Mouse (Mus musculus) liver, embryonic 14.5 days (tissue): ENCODE data around the gene Bfsp1. TPM values are rescaled to one million over a fixed set of nuclear protein-coding genes. Genes with fewer than 3 reads are reported as not detected.

Source experiments
- ATAC-seq: fragments of 200-750 bp; cut with Nextera tagmentation; 2 replicates; pipeline ENCODE4 v1.8.0; 2017; ENCODE audit warnings: moderate number of reproducible peaks, mild to moderate bottlenecking, moderate library complexity; ENCODE audit not compliant: insufficient read depth
- DNase-seq, 3 experiments: peaks; one replicate each; pipeline ENCODE4 v3.0.0-alpha.2; 2012 to 2013; ENCODE audit warnings: low read depth in 3 of 3, low spot score in 3 of 3
- H3K27ac ChIP-seq: fragments of 300-500 bp; sonication (generic); 2 replicates; pipeline ENCODE4 v1.5.1; 2014; ENCODE audit warnings: moderate library complexity, mild to moderate bottlenecking, control low read depth, inconsistent platforms
- H3K27me3 ChIP-seq: fragments of 300-500 bp; sonication (generic); 2 replicates; pipeline ENCODE4 v1.6.1; 2014; ENCODE audit warnings: mild to moderate bottlenecking, low read length, moderate library complexity; ENCODE audit not compliant: control insufficient read depth, insufficient read depth
- H3K36me3 ChIP-seq: fragments of 300-500 bp; sonication (generic); replicated peaks from 2 replicates; pipeline ENCODE4 v1.6.1; 2014; ENCODE audit warnings: low read depth; ENCODE audit not compliant: control insufficient read depth, insufficient read depth
- H3K4me1 ChIP-seq, 2 experiments: fragments of 200-500 bp in 1 of 2; fragments of 300-500 bp in 1 of 2; sonication (generic) in 1 of 2; replicated peaks; 2 replicates each; pipeline ENCODE4 v1.6.1; 2012 to 2014; ENCODE audit warnings: antibody characterized with exemption in 1 of 2, inconsistent platforms in 1 of 2, low read length in 1 of 2; ENCODE audit not compliant: control insufficient read depth in 2 of 2, insufficient read depth in 2 of 2
- H3K4me2 ChIP-seq: fragments of 300-500 bp; sonication (generic); 2 replicates; pipeline ENCODE4 v1.6.1; 2014; ENCODE audit warnings: low read depth, mild to moderate bottlenecking, control low read depth, moderate library complexity
- H3K4me3 ChIP-seq, 2 experiments: fragments of 200-500 bp in 1 of 2; fragments of 300-500 bp in 1 of 2; sonication (generic) in 1 of 2; 2 replicates each; pipeline ENCODE4 v1.5.1; 2012 to 2014; ENCODE audit warnings: low read depth in 2 of 2, low read length in 2 of 2, mild to moderate bottlenecking in 2 of 2, control low read depth in 1 of 2, inconsistent platforms in 1 of 2, moderate library complexity in 1 of 2; ENCODE audit not compliant: insufficient read depth in 1 of 2
- H3K9ac ChIP-seq: fragments of 300-500 bp; sonication (generic); replicated peaks from 2 replicates; pipeline ENCODE4 v1.6.1; 2014; ENCODE audit warnings: mild to moderate bottlenecking, control low read depth, moderate library complexity
- H3K9me3 ChIP-seq: fragments of 300-500 bp; sonication (generic); 2 replicates; pipeline ENCODE4 v1.6.1; 2016; ENCODE audit warnings: low read length, mixed read lengths; ENCODE audit not compliant: control insufficient read depth
- CTCF ChIP-seq: IDR thresholded peaks from 2 replicates; pipeline ENCODE4 v1.5.1; 2016; ENCODE audit warnings: antibody characterized with exemption, low read depth, control low read depth
- EP300 ChIP-seq: IDR thresholded peaks from 2 replicates; pipeline ENCODE4 v1.6.1; 2016; ENCODE audit warnings: antibody characterized with exemption, low read depth
- WGBS: fragments of 180-500 bp; shearing (Covaris S2); extraction: QIAGEN DNeasy Blood & Tissue Kit; methylation state at CpG from one replicate; pipeline ENCODE4 v1.1.7; 2014; ENCODE audit not compliant: insufficient replicate concordance; 5-methylcytosine and 5-hydroxymethylcytosine counted together
- polyA plus RNA-seq, 2 experiments: library from polyadenylated mRNA; depleted of rRNA in 1 of 2; stranded (reverse) in 1 of 2; unstranded in 1 of 2; fragments of >200 nt; fragmentation: Nextera tagmentation in 1 of 2; extraction: Ambion mirVana in 1 of 2; gene quantifications; 2 replicates each; pipeline versions ENCODE4 v1.2.1 to v1.2.3; 2012 to 2014

Gene Bfsp1
- polyA plus RNA-seq, 2 experiments = 0.13 to 0.22 TPM

DNA sequence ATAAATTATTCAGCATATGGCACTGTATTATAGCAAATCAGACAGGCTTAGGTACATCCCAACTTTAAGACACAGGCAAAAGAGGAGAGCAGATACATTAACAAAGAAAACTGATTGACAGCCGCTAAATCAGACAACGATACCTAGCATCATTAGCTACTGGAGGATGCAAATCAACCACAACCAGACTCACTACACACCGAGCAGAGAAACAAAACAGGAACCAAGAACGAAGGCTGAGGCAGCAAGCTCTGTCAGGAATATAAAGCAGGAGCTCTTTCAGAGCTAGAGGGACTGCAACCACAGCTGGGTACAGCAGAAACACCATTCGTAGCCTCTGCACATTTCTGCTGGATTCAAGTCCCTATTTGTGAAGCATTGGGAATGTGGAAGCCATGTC, 18.2 kb downstream of the Bfsp1 start:
- Histone ChIP-seq H3K27ac (no peak overlapping the region), H3K9me3 (no peaks in the 10 kb centered on the region), H3K27me3 (no peaks in the 10 kb centered on the region), H3K9ac (no peak overlapping the region), H3K4me3 (no peak overlapping the region), H3K4me2 (no peak overlapping the region), H3K4me1 (no peaks in the 10 kb centered on the region), H3K36me3 (no peaks in the 10 kb centered on the region)
- WGBS = 47% methylated on average over 5 of the region's 5 CpGs
- no peak for ATAC-seq
- DNase-seq = no peak
- no peak for TF ChIP-seq EP300
- no peak for TF ChIP-seq CTCF

DNA sequence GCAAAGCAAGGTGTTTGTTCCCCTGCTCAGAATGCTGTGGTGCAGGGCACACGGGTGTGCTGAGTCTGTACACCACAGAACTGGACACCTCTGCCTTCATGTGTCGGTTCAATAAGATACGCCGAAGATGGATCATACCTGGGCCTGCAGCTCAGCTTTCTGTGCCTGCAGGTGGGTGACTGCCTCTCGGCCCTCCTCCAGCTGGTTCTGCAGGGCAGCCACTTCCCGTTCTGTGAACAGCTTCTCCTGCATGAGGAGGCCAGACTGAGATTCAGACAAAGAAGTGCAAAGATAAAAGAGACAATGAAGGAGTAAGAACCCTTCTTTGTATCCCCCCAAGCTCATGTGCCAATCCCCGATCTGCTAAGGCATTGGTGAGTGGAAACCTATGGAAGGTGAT, 21.4 kb downstream of the Bfsp1 start:
- peaks cover 0 to 4% of the 10 kb centered on the region in 2 experiments; a peak in 2 of 4 replicates for H3K4me1 ChIP-seq
- no peaks in the 10 kb centered on the region for H3K36me3 ChIP-seq
- no peaks in the 10 kb centered on the region for H3K9me3 ChIP-seq
- H3K9ac ChIP-seq = no peak overlapping the region
- DNase-seq = no peak
- H3K4me3 ChIP-seq = no peak overlapping the region
- no peaks in the 10 kb centered on the region for H3K27me3 ChIP-seq
- no peak overlapping the region for H3K27ac ChIP-seq
- 59% methylated on average over 7 of the region's 7 CpGs for WGBS
- TF ChIP-seq CTCF (no peak), EP300 (no peak)
- ATAC-seq = no peak
- H3K4me2 ChIP-seq = no peak overlapping the region

DNA sequence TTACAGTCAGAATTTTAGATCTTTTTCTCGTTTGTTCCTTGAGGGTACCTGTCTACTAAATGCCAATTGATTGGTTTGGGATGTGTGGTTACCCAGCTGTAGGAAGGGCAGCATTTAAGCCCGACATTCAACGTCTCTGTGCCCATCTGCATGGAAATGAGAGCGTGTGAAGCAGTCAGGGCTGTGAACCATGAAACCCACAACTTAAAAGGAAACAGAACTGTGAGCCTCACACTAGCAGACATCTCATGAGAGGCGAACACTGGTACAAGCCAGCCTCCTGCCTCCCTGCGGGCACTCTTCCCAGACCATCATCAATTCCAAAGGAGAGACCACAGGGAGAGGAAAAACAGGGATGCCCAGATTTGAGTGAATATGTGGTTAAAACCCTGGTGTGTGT, 22.1 kb downstream of the Bfsp1 start:
- no peak overlapping the region for H3K4me2 ChIP-seq
- DNase-seq = no peak
- TF ChIP-seq EP300 (no peak), CTCF (no peak)
- H3K4me1 ChIP-seq = peaks cover 0 to 4% of the 10 kb centered on the region in 2 experiments; a peak in 2 of 4 replicates
- WGBS = 70% methylated on average over 6 of the region's 6 CpGs
- H3K4me3 ChIP-seq = no peak overlapping the region
- H3K36me3 ChIP-seq = no peaks in the 10 kb centered on the region
- H3K27ac ChIP-seq = no peak overlapping the region
- H3K9me3 ChIP-seq = no peaks in the 10 kb centered on the region
- no peak overlapping the region for H3K9ac ChIP-seq
- no peak for ATAC-seq
- no peaks in the 10 kb centered on the region for H3K27me3 ChIP-seq

DNA sequence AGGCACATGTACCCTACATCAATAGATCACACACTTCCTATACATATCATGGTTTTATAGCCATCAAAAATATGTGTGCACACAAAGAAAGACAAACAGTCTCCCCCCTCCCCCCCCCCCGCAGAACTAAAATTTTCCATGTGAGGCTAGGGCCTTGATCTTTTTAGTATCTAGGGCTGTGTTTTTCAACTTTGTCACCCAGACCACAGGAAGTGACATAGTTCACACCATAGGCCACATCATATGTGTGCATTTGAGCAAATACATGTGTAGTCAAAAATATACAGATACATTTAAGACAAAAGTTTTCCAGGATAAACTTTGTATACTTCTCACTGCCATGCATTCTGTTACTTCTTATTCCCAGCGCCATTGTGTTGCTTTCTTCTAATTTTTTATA, 23.5 kb downstream of the Bfsp1 start:
- Histone ChIP-seq H3K36me3 (no peaks in the 10 kb centered on the region), H3K27ac (no peak overlapping the region), H3K4me3 (no peak overlapping the region), H3K4me1 (peaks cover 0 to 4% of the 10 kb centered on the region in 2 experiments; a peak in 2 of 4 replicates), H3K9ac (no peak overlapping the region), H3K9me3 (no peaks in the 10 kb centered on the region), H3K4me2 (no peak overlapping the region), H3K27me3 (no peaks in the 10 kb centered on the region)
- ATAC-seq (no peak), DNase-seq (no peak)
- 82% methylated on average over 2 of the region's 2 CpGs for WGBS
- TF ChIP-seq CTCF (no peak), EP300 (no peak)

DNA sequence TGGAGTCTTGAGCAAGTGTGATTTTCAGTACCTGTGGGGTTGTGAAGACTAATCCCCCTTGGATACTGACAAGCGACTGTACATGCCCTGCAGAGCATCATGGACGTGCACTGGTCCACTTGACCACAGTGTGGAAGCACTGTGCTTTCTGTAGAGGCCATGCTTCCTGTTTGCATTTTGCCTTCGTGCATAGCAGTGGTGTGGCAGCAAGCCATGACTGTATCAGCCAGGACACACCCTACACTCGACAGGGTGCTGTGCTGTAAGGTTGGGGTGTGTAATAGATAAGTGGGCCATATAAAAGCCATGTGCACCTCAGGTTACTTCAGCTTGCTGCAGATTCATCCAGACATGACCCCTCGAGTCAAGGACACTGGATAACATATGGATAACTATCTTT, 24.3 kb downstream of the Bfsp1 start:
- peak in 2 of 3 experiments; percentile 9 to 10 for DNase-seq

More for the DNA sequence above, 24.3 kb downstream of the Bfsp1 start:
- Histone ChIP-seq H3K27me3 (no peaks in the 10 kb centered on the region), H3K4me1 (peaks cover 0 to 4% of the 10 kb centered on the region in 2 experiments; a peak in 2 of 4 replicates), H3K4me2 (no peak overlapping the region), H3K9ac (no peak overlapping the region), H3K4me3 (no peak overlapping the region), H3K27ac (no peak overlapping the region), H3K36me3 (no peaks in the 10 kb centered on the region), H3K9me3 (no peaks in the 10 kb centered on the region)
- peak; percentile 79 for ATAC-seq
- 11% methylated on average over 5 of the region's 5 CpGs for WGBS
- TF ChIP-seq EP300 (no peak), CTCF (peak; percentile 60)
